Mouse (Mus musculus) G1E (cell line): Measurements from ENCODE around the gene Tead2.

Source experiments
- CTCF ChIP-seq: IDR thresholded peaks from 2 replicates; pipeline ENCODE4 v1.5.1; 2012; ENCODE audit warnings: low read depth, low read length, inconsistent platforms, mixed read lengths
- GATA1 ChIP-seq: IDR thresholded peaks from 2 replicates; pipeline ENCODE4 v1.6.1; 2012; ENCODE audit warnings: borderline replicate concordance, low read length, inconsistent platforms, mixed read lengths
- GATA2 ChIP-seq: IDR thresholded peaks from 2 replicates; pipeline ENCODE4 v1.6.1; 2012; ENCODE audit warnings: low read depth, low read length, inconsistent platforms, borderline replicate concordance
- POLR2AphosphoS5 ChIP-seq: IDR thresholded peaks from 2 replicates; pipeline ENCODE4 v1.6.1; 2012; ENCODE audit warnings: low read depth, low read length, inconsistent platforms; ENCODE audit not compliant: insufficient replicate concordance
- TAL1 ChIP-seq: conservative IDR thresholded peaks from 2 replicates; pipeline ENCODE4 v1.6.1; 2012; ENCODE audit warnings: low read depth, low read length, inconsistent platforms, mixed read lengths

DNA sequence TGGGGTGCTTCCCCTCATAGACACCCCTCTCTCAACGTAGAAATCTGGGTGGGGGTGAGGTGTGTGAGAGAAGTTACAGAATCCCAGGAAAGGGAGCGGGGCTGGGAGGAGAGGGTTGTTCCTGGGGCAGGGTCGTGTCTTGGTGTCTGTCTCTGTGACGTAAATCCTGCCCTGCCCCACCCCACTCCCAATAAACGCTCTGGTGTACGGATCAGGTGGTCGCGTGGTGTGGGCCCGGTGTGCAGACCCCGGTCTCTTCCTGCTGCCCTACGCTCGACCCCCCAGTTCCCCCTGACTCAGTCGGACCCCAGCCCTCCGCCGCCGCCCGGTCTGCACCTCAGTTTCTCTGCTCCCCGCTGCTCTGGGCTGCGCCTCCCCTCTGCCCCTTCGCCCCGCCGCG, 39.6 kb upstream of the Tead2 start:
- TF ChIP-seq CTCF (no peak), TAL1 (no peak), GATA1 (no peak), POLR2AphosphoS5 (no peak), GATA2 (no peak)
